Mouse (Mus musculus) Patski (cell line): ENCODE data around the gene Rpl23. TPM values are rescaled to one million over a fixed set of nuclear protein-coding genes. Genes with fewer than 3 reads are reported as not detected.

Experiments
- ATAC-seq: fragments of 100-300 bp; one replicate; pipeline ENCODE4 v1.8.0; 2021
- CTCF ChIA-PET: fragments of 350-600 bp; sonication (Branson Sonifier 250); formaldehyde crosslinking; loops from one replicate; lab custom pipeline; 2022; ENCODE audit warnings: inconsistent platforms; lab: Charles Lee
- POLR2A ChIA-PET: fragments of 350-600 bp; sonication (Branson Sonifier 250); formaldehyde crosslinking; loops from one replicate; lab custom pipeline; 2022; ENCODE audit warnings: antibody characterized with exemption, inconsistent platforms; lab: Charles Lee
- DNase-seq: peaks from one replicate; pipeline ENCODE4 v3.0.0-alpha.2; 2011; ENCODE audit warnings: low read depth, low spot score
- H3K27me3 ChIP-seq: fragments of 371-371 bp; one replicate; pipeline ENCODE4 v1.5.1; 2021
- CTCF ChIP-seq: fragments of 100-300 bp; IDR thresholded peaks from one replicate; pipeline ENCODE4 v1.5.1; 2021
- in situ Hi-C: fragments of 300-500 bp; cut with MboI; formaldehyde crosslinking; loops from 3 replicates; pipeline ENCODE4 v1.11.1; 2018; ENCODE audit warnings: low pct_unique_long_range_greater_than_20kb, mixed read lengths
- polyA plus RNA-seq: library from polyadenylated mRNA; unstranded; gene quantifications from one replicate; pipeline ENCODE4 v1.2.3, GENCODE M21; 2021

The Rpl23 gene
- polyA plus RNA-seq, 1 experiment from 2014 or later = 568 TPM

DNA sequence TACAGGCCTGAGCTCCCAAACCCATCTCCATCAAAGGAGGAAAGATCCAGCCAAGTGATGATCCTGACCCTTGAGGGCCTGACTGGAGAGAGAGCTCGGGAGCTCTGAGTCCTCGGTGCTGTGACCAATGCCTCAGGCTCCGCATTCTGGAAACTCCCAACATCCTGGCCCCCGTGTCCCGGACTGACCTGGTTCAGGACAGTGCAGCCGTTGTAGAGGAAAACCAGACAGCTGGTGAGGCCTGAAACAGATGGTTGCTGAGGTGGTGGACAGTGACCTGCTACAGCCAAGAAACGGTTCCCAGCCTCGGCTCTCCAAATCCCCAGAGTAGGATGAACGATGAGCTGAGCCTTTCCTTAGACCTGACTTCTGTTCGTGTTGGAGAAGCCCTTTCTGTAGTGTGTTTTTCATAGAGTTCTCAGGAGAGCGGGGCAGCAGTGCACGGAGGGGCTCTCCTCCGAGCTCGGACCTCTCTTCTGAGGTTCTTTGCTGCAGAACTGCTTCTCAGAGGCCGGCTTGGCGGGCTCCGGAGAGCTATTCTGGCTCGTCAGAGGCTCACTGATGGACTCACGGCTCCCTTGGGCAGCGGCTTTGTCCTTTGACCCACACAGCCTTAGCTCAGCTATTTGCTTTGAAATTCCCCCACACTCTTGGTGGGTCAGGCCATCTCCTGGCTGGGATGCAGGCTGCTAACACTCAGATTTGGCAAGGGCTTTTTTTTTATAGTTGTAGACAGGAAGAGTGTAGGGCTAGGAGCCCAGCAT is 40.8 kb upstream of the Rpl23 start:
- no peak for DNase-seq
- in situ Hi-C loops = no loop called here
- CTCF ChIA-PET = interaction anchor here (1.3 kb wide), 1 partner anchor 22 kb away, joined by 4 read pairs; no protein-coding TSS in a partner anchor
- POLR2A ChIA-PET = interaction anchor here (0.9 to 1.0 kb wide), 2 partner anchors 9 to 11 kb away, joined by 3 read pairs; no protein-coding TSS in a partner anchor
- TF ChIP-seq CTCF = no peak
- ATAC-seq = no peak
- no peaks in the 10 kb centered on the region for H3K27me3 ChIP-seq

DNA sequence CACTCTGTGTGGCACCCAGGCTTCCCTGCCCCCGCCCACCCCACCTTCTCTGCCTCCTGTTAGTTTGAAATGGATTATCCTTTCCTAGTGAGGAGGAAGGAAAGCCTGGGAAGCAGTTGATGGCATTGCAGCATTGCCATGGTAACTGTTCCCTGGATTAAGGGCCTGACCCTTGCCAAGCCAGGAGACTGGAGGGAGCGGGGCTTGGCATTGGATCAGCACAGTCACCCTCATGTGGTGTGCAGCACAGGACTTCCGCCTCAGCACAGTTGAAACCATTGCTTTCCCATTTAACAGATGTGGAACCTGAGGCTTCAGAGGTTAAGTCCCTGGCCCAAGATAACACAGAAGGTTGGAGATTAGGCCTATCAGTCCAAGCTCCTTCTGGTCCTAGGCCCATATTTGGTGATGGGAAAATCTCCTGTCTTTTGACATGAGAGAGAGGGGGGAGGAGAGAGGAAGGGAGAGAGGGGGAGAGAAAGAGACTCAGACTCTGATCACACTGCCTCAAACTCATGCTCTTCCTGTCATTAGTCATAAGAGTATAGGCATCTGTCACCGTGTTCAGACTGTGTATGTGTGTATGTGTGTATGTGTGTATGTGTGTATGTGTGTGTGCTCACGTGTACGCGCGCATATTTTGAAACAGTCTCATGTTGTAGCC is 39.3 kb upstream of the Rpl23 start:
- ATAC-seq (no peak), DNase-seq (no peak)
- no peak for TF ChIP-seq CTCF
- ChIA-PET CTCF (no interaction called here), POLR2A (interaction anchor here (2.1 to 15.1 kb wide), 2 partner anchors 11 to 22 kb away, joined by 8 to 133 read pairs; partner anchors contain the start of gene Lasp1)
- in situ Hi-C loops = no loop called here
- H3K27me3 ChIP-seq = no peaks in the 10 kb centered on the region

DNA sequence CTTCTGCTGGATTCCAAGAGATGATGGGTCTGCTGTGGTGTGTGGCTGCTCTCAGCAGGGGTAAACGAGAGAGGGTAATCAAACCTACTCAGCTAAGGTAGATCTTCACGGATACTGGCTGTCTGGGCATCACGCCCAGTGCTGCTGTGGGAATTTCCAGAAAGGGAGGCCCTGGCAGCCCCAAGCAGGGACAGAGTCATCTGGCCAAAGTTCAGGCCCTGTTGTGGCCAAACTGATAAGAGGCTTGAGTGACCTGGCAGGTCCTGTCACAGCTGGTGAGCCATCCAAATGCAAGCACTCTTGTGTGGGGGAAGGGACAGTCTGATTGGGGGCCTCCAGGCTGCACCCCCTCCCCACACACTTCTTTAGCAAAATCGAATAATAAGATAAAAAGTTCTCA is 38.6 kb upstream of the Rpl23 start:
- peak; percentile 89 for DNase-seq
- in situ Hi-C loops = no loop called here

DNA sequence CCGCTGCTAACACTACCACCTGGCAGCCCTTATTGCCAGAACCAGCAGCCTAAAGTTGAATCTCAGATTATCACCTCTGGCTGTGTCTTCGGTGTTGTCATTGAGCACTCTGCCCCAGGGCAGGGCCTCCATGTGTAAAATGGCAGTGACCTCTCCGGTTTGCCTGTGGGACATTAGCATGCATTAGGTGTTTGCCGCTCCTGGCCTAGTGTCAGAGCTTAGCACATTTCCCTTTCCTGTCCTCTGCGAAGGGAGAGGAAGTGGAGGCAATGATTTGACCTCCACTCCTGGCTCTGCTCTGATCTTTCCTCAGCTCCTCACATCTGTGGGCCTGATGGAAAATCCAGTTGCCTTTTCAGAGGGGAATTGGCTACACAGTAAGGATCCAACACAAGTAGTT is 37.7 kb upstream of the Rpl23 start:
- POLR2A ChIA-PET = interaction anchor here (1.0 to 15.1 kb wide), 4 partner anchors 9 to 20 kb away, joined by 4 to 133 read pairs (median 8); partner anchors contain the start of gene Lasp1
- H3K27me3 ChIP-seq = no peaks in the 10 kb centered on the region
- CTCF ChIA-PET = no interaction called here
- ATAC-seq = no peak
- in situ Hi-C loops = no loop called here
- DNase-seq = no peak
- no peak for TF ChIP-seq CTCF

More for the DNA sequence above, 38.6 kb upstream of the Rpl23 start:
- ChIA-PET CTCF (no interaction called here), POLR2A (interaction anchor here (1.7 to 15.1 kb wide), 3 partner anchors 10 to 21 kb away, joined by 4 to 133 read pairs (median 8); partner anchors contain the start of gene Lasp1)
- TF ChIP-seq CTCF = no peak
- peak; percentile 46 for ATAC-seq
- no peaks in the 10 kb centered on the region for H3K27me3 ChIP-seq

DNA sequence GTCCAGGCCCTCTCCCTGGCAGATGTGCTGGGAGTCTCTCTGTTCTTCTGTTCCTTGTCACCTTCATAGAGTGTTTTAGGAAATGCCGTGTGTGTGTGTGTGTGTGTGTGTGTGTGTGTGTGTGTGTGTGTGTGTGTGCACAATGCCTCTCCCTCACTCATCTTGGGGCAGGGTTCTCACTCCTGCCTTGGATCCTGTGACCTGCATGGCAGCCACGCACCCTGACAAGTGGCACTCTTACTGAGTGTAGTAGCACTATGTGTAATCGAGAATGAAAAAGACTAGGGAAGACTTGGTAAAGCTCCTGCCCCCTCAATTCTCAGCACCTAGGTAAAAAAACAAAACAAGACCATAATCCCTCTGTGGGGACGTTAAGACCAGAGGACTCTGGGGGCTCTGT is 36.9 kb upstream of the Rpl23 start:
- TF ChIP-seq CTCF = no peak
- CTCF ChIA-PET = interaction anchor here (1.3 to 1.8 kb wide), 2 partner anchors 19 to 58 kb away, joined by 4 to 9 read pairs; no protein-coding TSS in a partner anchor
- DNase-seq (no peak), ATAC-seq (no peak)
- POLR2A ChIA-PET = interaction anchor here (0.6 to 15.1 kb wide), 5 partner anchors 11 to 1626 kb away, joined by 4 to 133 read pairs (median 6); partner anchors contain the start of gene Lasp1
- in situ Hi-C loops = no loop called here
- no peaks in the 10 kb centered on the region for H3K27me3 ChIP-seq

DNA sequence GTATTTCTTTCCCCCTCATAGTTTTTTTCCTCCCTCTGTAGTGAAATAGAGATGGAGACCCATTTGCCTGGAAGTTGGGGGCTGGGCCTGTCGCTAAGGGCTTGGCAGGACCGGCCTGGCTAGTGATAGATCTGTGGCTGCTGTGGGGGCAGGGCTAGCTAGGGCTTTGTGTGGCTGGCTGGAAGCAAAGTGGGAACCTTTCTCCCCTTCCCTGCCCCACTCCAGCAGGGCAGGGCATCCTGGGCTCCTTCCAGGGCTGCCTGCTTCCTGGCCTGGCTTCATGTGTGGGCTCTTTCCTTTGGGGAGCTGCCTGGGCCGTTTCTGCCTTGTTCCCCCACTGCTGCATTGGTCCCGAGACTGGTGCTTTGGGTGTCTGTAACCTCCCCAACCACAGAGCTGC is 36.3 kb upstream of the Rpl23 start:
- in situ Hi-C loops = no loop called here
- no peaks in the 10 kb centered on the region for H3K27me3 ChIP-seq
- no peak for TF ChIP-seq CTCF
- DNase-seq (no peak), ATAC-seq (no peak)
- CTCF ChIA-PET = interaction anchor here (1.2 to 1.8 kb wide), 3 partner anchors 18 to 58 kb away, joined by 3 to 9 read pairs (median 4); no protein-coding TSS in a partner anchor
- POLR2A ChIA-PET = interaction anchor here (0.6 to 15.1 kb wide), 7 partner anchors 9 to 1625 kb away, joined by 3 to 133 read pairs (median 5); partner anchors contain the start of gene Lasp1

DNA sequence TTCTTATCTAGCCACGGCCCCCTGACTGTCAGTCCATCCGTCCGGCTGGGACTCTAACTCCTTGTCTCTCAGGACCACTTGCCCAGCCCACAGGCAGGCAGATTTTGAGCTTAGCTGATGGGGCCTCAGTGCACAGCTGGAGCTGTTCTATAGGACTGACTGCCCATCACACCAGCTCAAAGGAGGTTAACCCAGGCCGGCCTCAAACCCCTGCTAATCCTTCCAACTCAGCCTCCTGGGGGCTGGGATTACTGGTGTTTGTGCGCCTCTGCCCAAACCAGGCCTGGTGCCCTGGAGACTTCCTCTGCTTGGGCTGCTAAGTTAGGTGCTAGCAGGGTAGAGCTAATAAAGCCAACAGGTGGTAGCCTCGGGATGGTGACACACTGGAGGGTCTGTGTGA is 35.8 kb upstream of the Rpl23 start:
- POLR2A ChIA-PET = interaction anchor here (0.6 to 15.1 kb wide), 5 partner anchors 9 to 125 kb away, joined by 3 to 133 read pairs (median 6); partner anchors contain the start of gene Lasp1
- no peaks in the 10 kb centered on the region for H3K27me3 ChIP-seq
- CTCF ChIA-PET = interaction anchor here (1.2 to 1.8 kb wide), 2 partner anchors 18 to 27 kb away, joined by 3 to 9 read pairs; no protein-coding TSS in a partner anchor
- DNase-seq = no peak
- in situ Hi-C loops = no loop called here
- ATAC-seq = no peak
- no peak for TF ChIP-seq CTCF

DNA sequence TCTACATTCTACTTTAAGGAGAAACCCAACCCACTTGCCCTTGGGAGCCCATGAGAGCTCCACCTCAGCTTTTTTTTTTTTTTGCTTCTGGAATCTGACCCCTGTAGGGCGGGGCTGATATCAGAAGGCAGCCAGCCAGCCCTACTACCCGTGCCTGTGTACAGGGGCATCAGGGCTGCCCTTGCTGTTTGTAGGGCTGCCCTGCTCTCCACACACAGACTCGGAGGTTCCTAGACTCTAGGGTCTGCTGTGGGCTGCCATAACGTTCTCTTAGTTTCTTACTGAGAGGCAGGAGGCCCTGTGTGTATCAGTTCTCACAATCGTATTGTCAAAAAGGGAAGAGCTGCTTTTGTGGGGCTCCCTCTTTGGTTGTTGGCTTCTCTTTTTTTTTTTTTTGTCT is 35.1 kb upstream of the Rpl23 start:
- no peaks in the 10 kb centered on the region for H3K27me3 ChIP-seq
- ChIA-PET POLR2A (interaction anchor here (1.3 to 15.1 kb wide), 3 partner anchors 9 to 17 kb away, joined by 3 to 133 read pairs (median 4); partner anchors contain the start of gene Lasp1), CTCF (no interaction called here)
- ATAC-seq (no peak), DNase-seq (no peak)
- no peak for TF ChIP-seq CTCF
- in situ Hi-C loops = no loop called here

DNA sequence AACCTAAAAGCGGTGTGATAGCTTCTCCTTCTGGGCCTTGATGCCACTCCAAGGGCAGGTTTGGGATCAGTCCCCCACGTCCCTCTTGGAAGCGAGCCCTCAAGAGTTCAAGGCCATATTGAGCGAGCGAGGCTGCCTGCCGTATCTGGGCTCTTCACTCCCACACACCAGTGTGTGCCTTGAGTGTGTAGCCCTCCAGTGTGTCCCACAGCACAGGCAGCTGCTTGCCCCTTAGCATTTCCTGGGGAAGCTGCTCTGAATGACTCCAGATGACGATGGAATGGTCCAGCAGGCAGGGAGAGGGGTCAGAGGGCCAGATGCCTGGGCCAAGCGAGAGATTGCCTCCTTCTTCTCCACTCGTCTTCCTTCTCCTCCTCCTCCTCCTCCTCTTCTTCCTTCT is 34.7 kb upstream of the Rpl23 start:
- ATAC-seq = no peak
- in situ Hi-C loops = no loop called here
- H3K27me3 ChIP-seq = no peaks in the 10 kb centered on the region
- ChIA-PET POLR2A (interaction anchor here (0.6 to 15.1 kb wide), 2 partner anchors 9 to 17 kb away, joined by 3 to 133 read pairs; partner anchors contain the start of gene Lasp1), CTCF (interaction anchor here (1.0 to 7.5 kb wide), 2 partner anchors 15 to 23 kb away, joined by 3 to 32 read pairs; no protein-coding TSS in a partner anchor)
- no peak for DNase-seq
- TF ChIP-seq CTCF = no peak

DNA sequence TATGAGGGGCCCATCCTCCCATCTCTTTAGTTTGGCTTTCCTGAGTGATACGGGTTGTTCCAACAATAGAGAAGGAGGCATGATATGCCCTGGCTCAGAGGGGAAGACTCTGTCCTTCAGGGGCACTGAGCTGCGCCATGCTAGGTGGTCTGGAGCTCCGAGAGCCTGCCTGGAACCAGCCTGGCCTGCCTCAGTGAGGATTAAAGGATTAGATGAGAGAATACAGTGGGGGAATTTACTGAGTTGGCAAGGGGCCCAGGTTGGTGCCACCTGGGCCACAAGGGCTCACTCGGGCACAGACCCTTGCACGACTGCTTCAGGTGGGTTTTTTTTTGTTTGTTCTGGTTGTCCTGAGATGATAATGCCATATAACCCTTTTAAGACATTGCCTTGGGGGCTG is 33.9 kb upstream of the Rpl23 start:
- ChIA-PET POLR2A (interaction anchor here (0.6 to 15.1 kb wide), 2 partner anchors 8 to 16 kb away, joined by 3 to 133 read pairs; partner anchors contain the start of gene Lasp1), CTCF (interaction anchor here (1.0 to 7.5 kb wide), 2 partner anchors 15 to 22 kb away, joined by 3 to 32 read pairs; no protein-coding TSS in a partner anchor)
- DNase-seq = no peak
- in situ Hi-C loops = no loop called here
- ATAC-seq = no peak
- TF ChIP-seq CTCF = no peak
- H3K27me3 ChIP-seq = no peaks in the 10 kb centered on the region
